Mouse (Mus musculus): ENCODE data around the gene 5330417H12Rik.

5330417H12Rik gene

GRCm38 (mm10) chr7:107625061-107625460, at the start of gene 5330417H12Rik:
Gene 5330417H12Rik, minus strand, starts transcription at chr7:107625161.
- peak; percentile 7 for DNase-seq

GRCm38 (mm10) chr7:107668514-107668913, 43.6 kb upstream of the 5330417H12Rik start:
- no peak for DNase-seq

GRCm38 (mm10) chr7:107666262-107666902, 41.4 kb upstream of the 5330417H12Rik start:
- DNase-seq, result no peak

- DNase-seq, result peak; percentile 73
Observed at GRCm38 (mm10) chr7:107665586-107666261, 40.8 kb upstream of the 5330417H12Rik start.

- no peak for DNase-seq
Observed at GRCm38 (mm10) chr7:107665221-107665585, 40.2 kb upstream of the 5330417H12Rik start.

- DNase-seq, result peak; percentile 62
Observed at GRCm38 (mm10) chr7:107664063-107665056, 39.4 kb upstream of the 5330417H12Rik start.

GRCm38 (mm10) chr7:107663621-107664020, 38.7 kb upstream of the 5330417H12Rik start:
- DNase-seq, result no peak

- DNase-seq, result no peak
Observed at GRCm38 (mm10) chr7:107661843-107662281, 36.9 kb upstream of the 5330417H12Rik start.

GRCm38 (mm10) chr7:107661189-107661842, 36.4 kb upstream of the 5330417H12Rik start:
- peak; percentile 90 for DNase-seq

GRCm38 (mm10) chr7:107659186-107659918, 34.4 kb upstream of the 5330417H12Rik start:
- no peak for DNase-seq

- no peak for DNase-seq
Observed at GRCm38 (mm10) chr7:107656451-107656850, 31.5 kb upstream of the 5330417H12Rik start.

GRCm38 (mm10) chr7:107651821-107652220, 26.9 kb upstream of the 5330417H12Rik start:
- DNase-seq, result no peak

- no peak for DNase-seq
Observed at GRCm38 (mm10) chr7:107649990-107650389, 25.0 kb upstream of the 5330417H12Rik start.

GRCm38 (mm10) chr7:107648937-107649688, 24.2 kb upstream of the 5330417H12Rik start:
- no peak for DNase-seq

GRCm38 (mm10) chr7:107644987-107645386, 20.0 kb upstream of the 5330417H12Rik start:
- no peak for DNase-seq

GRCm38 (mm10) chr7:107642586-107643275, 17.8 kb upstream of the 5330417H12Rik start:
- peak; percentile 7 for DNase-seq

- no peak for DNase-seq
Observed at GRCm38 (mm10) chr7:107638026-107638425, 13.1 kb upstream of the 5330417H12Rik start.

- no peak for DNase-seq
Observed at GRCm38 (mm10) chr7:107637398-107637797, 12.4 kb upstream of the 5330417H12Rik start.

GRCm38 (mm10) chr7:107633201-107633600, 8.2 kb upstream of the 5330417H12Rik start:
- no peak for DNase-seq

GRCm38 (mm10) chr7:107628383-107628782, 3.4 kb upstream of the 5330417H12Rik start:
- no peak for DNase-seq

Measured in retina, postnatal 1 day (tissue).